Mouse (Mus musculus) right cerebral cortex, postnatal 36 days (tissue): Measurements from ENCODE around the gene Chchd3.

ENCODE experiments used
- DNase-seq, 2 experiments: peaks; one replicate each; pipeline ENCODE4 v3.0.0; 2022; ENCODE audit warnings: low spot score in 2 of 2, mixed read lengths in 1 of 2

Gene Chchd3

GRCm38 (mm10) chr6:33002988-33003387, 57.1 kb downstream of the Chchd3 start:
- no peak for DNase-seq

- no peak for DNase-seq
Measured at GRCm38 (mm10) chr6:33001271-33001670, 58.8 kb downstream of the Chchd3 start.

GRCm38 (mm10) chr6:32996597-32996996, 63.5 kb downstream of the Chchd3 start:
- no peak for DNase-seq

- DNase-seq = no peak
Measured at GRCm38 (mm10) chr6:32993847-32994246, 66.2 kb downstream of the Chchd3 start.

GRCm38 (mm10) chr6:32990061-32990633, 69.9 kb downstream of the Chchd3 start:
- DNase-seq = no peak

GRCm38 (mm10) chr6:32988561-32988960, 71.5 kb downstream of the Chchd3 start:
- DNase-seq = no peak

DNA sequence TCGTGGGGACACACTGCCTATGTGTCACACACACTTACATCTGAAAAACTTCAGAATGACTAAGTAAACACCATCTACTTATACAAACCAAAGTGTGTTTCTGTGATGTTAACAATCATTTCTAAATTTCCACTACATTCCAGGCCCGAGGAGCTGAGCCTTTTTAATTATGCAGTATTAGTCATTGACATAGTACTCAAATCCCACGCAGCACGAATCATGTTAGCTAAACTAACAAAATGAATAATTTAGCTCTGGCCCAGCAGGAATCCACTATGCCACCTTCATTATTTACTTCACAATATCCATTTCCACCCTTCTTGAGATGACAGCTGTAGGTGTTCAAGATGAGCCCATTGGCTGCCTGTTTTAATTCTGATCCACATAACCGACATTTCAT, 76.2 kb downstream of the Chchd3 start:
- DNase-seq = no peak

GRCm38 (mm10) chr6:32981253-32981652, 78.8 kb downstream of the Chchd3 start:
- no peak for DNase-seq

- no peak for DNase-seq
Measured at GRCm38 (mm10) chr6:32978811-32979210, 81.2 kb downstream of the Chchd3 start.

DNA sequence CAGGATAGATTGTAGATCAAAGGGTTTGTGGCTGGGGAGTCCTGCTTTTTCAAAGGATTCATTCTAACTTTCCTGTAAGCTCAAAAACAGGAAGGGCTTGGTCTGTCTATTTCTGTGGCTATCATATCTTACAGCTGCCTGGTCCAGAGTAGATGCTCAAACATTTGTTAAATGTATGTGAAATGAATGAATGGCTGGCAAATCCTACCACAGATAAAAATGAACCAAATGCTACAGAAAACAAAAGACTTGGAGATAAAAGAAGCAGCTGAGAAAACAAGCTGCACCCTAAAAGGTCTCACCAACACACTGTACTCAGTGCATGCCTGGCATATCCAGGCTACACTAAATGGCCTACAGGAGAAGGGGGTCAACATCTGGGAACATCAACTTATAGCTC, 88.1 kb downstream of the Chchd3 start:
- DNase-seq = no peak

- DNase-seq = no peak
Measured at GRCm38 (mm10) chr6:32968971-32969370, 91.1 kb downstream of the Chchd3 start.

DNA sequence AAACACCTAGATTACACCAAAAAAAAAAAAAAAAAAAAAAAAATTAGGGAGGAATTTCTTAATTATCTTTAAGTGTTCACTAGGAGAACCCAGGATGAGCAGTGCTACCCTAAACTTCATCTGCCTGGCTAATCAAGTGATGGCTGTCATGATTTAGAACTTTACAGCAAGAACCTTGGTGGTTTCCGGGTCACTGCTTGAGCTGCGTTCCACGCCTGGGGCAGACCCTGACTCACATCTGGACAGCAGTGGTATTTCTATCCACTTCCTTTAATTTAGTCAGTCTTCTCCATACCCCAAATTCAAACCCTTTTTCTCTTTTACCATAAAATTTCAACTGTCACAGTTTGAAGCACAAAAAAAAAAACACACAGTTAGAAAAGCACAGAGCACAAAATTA, 98.0 kb downstream of the Chchd3 start:
- no peak for DNase-seq

DNA sequence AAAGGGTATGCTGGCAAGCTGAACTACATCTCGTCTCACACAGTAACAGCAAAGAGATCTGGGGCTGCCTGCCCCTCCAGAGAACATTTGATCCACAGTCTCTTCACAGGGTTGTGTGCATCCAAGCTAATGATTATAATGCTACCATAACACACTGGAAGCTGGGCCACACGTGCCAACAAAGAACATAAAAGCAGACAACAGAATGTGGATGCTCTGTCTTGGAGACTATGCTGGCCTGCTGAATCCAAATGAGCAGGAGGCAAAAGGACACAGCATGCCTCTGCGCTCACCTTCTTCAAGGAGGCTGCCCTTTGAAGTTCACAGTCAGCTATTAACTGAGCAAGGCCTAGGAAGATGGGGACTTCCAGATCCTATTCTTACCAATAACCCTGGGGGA, 98.6 kb downstream of the Chchd3 start:
- DNase-seq = no peak

DNA sequence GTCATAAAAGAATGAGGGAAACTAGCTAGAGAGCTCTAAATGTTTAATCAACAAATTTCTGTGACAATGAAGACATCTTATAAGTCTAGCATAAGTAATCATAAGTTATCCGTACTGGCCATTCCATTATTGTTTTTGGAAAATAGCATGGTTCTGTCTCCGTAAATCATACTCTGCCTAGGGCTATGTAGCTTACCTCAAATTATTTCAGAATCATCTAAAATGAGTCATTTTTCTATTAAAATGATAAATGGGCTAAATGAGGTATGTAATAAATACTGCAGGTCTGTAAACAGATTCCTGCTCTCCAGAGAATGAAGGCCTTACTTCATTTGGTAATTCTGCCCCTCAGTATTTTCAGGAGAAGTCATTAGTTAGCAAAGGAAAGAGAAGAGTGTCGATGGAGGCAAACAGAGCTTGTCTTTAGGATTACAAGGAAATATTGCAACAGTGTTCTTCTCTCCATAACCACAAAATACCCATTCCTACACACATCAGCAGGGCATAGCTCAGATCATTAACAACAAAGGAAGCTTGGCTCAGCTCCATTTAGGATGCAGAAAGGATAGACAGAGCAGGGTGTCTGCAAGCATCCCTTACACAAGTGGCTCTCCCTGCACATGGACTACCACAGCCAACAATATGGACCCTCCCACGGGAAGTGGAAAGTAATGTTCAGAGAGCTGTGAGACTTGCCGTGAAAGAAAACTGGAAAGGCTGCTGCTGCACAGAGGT, 100.1 kb downstream of the Chchd3 start:
- no peak for DNase-seq

GRCm38 (mm10) chr6:32955481-32955880, 104.6 kb downstream of the Chchd3 start:
- DNase-seq = no peak

- no peak for DNase-seq
Measured at GRCm38 (mm10) chr6:32950973-32951372, 109.1 kb downstream of the Chchd3 start.

GRCm38 (mm10) chr6:32949702-32950101, 110.4 kb downstream of the Chchd3 start:
- no peak for DNase-seq

GRCm38 (mm10) chr6:32947225-32947624, 112.8 kb downstream of the Chchd3 start:
- no peak for DNase-seq

DNA sequence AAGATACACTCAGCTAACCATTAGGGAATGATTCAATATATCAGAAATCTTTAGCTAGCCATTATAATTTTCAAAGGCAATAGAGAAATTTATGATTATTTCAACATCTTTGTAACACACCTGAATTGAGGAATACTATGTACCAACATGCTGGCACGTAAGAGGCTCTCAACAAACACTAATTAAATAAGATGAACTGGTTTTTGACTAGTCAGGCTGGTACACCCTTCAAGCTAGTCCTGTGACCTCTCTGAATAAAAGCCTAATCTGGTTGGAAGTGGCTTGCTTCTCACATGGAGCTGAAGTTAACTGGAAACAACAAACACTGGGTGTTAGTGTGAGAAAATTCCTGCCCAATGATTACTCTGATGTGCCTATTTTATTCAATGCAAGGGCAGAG, 115.1 kb downstream of the Chchd3 start:
- DNase-seq = no peak

DNA sequence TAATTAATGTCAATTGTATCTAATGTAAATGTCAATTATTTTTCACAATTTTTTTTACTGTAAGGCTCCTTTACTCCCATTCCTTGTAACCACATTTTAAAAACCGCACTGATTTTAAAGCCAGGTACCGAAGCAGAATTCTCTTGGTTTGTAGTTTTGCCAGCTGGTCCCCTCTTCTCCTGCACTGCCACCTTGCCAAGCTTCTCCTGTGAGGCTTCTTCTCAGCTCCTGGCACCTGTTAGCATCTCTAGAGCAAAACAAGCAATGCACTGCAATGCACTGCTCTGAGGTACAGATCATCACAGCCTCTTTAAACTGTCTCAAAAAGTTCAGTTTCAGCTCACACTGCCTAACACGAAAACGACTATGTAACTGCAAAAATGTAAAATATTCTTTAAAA, 116.4 kb downstream of the Chchd3 start:
- DNase-seq = no peak

- no peak for DNase-seq
Measured at GRCm38 (mm10) chr6:32940299-32940698, 119.8 kb downstream of the Chchd3 start.

DNA sequence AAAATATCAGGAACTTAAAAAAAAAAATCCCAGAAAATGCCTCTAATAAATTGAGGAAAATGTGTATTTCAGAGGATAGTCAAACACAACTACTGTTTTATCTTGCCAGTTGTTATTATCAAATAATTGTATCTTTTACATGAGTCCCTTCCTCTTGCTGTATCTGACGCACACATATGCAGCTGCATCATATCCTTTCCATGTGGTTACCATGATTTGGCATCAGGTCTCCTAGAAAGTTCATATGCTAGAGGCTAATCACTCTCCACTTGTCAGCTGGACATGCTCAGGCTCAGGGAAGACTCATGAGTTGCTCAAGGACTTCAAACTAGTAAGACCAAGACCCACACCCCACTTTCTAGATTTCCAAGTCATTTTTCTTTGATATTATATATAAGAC, 122.4 kb downstream of the Chchd3 start:
- no peak for DNase-seq

DNA sequence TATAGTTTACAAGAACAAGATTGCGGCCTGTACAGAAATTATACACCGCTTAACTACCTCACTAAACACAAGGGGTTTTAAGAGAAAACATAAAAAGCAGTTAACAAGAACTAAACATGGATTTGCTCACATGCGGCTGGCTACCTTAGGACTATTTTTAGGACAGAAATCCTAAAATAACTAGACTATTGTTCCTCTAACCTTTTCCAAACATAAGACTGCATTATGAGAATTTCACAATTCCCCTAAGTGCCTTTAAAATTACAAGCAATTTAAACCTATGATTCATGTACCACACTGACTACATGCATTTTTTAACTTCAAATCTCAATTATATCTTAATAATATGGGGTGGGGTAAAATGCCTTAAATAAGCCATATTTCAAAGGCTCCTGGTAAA, 123.3 kb downstream of the Chchd3 start:
- DNase-seq = no peak

DNA sequence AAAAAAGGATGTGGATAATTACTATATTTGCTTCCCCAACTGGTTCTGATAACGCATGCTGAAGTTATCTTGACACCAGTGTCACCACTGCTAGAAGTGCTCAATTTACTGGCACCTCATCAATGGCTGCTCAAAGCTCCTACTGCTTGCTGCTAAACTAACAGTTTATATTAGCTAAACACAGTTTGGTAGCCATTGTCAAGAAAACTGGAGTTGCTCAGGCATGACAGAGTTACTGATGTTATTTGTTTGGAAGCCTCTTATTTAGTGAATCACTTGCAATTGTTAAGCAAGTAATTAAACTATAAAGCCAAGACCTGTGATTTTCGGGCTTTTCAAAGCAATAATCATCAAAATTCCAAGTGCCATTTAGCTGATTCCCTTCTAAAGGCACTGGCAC, 123.7 kb downstream of the Chchd3 start:
- no peak for DNase-seq
